Mouse (Mus musculus): ENCODE data around the gene Rhbdl1. TPM values are rescaled to one million over a fixed set of nuclear protein-coding genes. Genes with fewer than 3 reads are reported as not detected.

Rhbdl1 gene
- 0.25 and 0.48 TPM in 2 replicates for polyA plus RNA-seq (2015; fragmentation: Nextera tagmentation; extraction: Ambion mirVana)

- peaks cover 51% of the 10 kb centered on the region for H3K36me3 ChIP-seq (replicated peaks)
- WGBS (ENCODE audit: insufficient replicate concordance) = 6% methylated on average over 29 of the region's 29 CpGs
Measured at GRCm38 (mm10) chr17:25837076-25837410, at the start of gene Rhbdl1. Gene Rhbdl1, minus strand, starts transcription at chr17:25837295.

GRCm38 (mm10) chr17:25886806-25887205, 49.7 kb upstream of the Rhbdl1 start:
- Histone ChIP-seq H3K36me3 (replicated peaks) (peaks cover 28% of the 10 kb centered on the region; the same call in 1 of the 2 replicates), H3K9me3 (replicated peaks) (no peaks in the 10 kb centered on the region), H3K9ac (no peak overlapping the region), H3K4me3 (replicated peaks) (no peak overlapping the region), H3K27me3 (no peaks in the 10 kb centered on the region), H3K4me1 (replicated peaks) (peaks cover 28% of the 10 kb centered on the region), H3K4me2 (no peak overlapping the region), H3K27ac (replicated peaks) (no peak overlapping the region)
- ATAC-seq (ENCODE audit: insufficient read depth) = no peak

More at GRCm38 (mm10) chr17:25837076-25837410, at the start of gene Rhbdl1:
- Histone ChIP-seq H3K4me2 (peak within 1 kb of the TSS; percentile 75), H3K9me3 (replicated peaks) (no peaks in the 10 kb centered on the region), H3K4me3 (replicated peaks) (peak within 1 kb of the TSS; percentile 37), H3K27ac (replicated peaks) (no peak within 1 kb of the TSS), H3K27me3 (no peaks in the 10 kb centered on the region), H3K4me1 (replicated peaks) (peaks cover 81% of the 10 kb centered on the region), H3K9ac (peak within 1 kb of the TSS; percentile 30; the same call in 1 of the 2 replicates)
- ATAC-seq (ENCODE audit: insufficient read depth) = no peak

GRCm38 (mm10) chr17:25885636-25886035, 48.5 kb upstream of the Rhbdl1 start:
- no peaks in the 10 kb centered on the region for H3K9me3 ChIP-seq (replicated peaks)
- 51% methylated on average over 4 of the region's 4 CpGs for WGBS (ENCODE audit: insufficient replicate concordance)
- ATAC-seq (ENCODE audit: insufficient read depth) = no peak

GRCm38 (mm10) chr17:25883824-25884223, 46.7 kb upstream of the Rhbdl1 start:
- Histone ChIP-seq H3K4me2 (no peak overlapping the region), H3K27ac (replicated peaks) (no peak overlapping the region), H3K9ac (no peak overlapping the region), H3K36me3 (replicated peaks) (peaks cover 36% of the 10 kb centered on the region), H3K4me1 (replicated peaks) (peaks cover 51% of the 10 kb centered on the region), H3K9me3 (replicated peaks) (no peaks in the 10 kb centered on the region), H3K4me3 (replicated peaks) (no peak overlapping the region), H3K27me3 (no peaks in the 10 kb centered on the region)
- no peak for ATAC-seq (ENCODE audit: insufficient read depth)
- 82% methylated on average over 3 of the region's 3 CpGs for WGBS (ENCODE audit: insufficient replicate concordance)

More at GRCm38 (mm10) chr17:25885636-25886035, 48.5 kb upstream of the Rhbdl1 start:
- Histone ChIP-seq H3K27ac (replicated peaks) (no peak overlapping the region), H3K27me3 (no peaks in the 10 kb centered on the region), H3K4me1 (replicated peaks) (peaks cover 40% of the 10 kb centered on the region), H3K4me3 (replicated peaks) (no peak overlapping the region), H3K9ac (no peak overlapping the region), H3K4me2 (no peak overlapping the region), H3K36me3 (replicated peaks) (peaks cover 28% of the 10 kb centered on the region; the same call in 1 of the 2 replicates)

- peaks cover 37% of the 10 kb centered on the region for H3K36me3 ChIP-seq (replicated peaks)
- no peak for ATAC-seq (ENCODE audit: insufficient read depth)
Measured at GRCm38 (mm10) chr17:25883268-25883667, 46.2 kb upstream of the Rhbdl1 start.

GRCm38 (mm10) chr17:25882306-25882705, 45.2 kb upstream of the Rhbdl1 start:
- H3K36me3 ChIP-seq (replicated peaks) = peaks cover 38% of the 10 kb centered on the region
- no peak overlapping the region for H3K27ac ChIP-seq (replicated peaks)
- peaks cover 58% of the 10 kb centered on the region for H3K4me1 ChIP-seq (replicated peaks)
- H3K27me3 ChIP-seq = no peaks in the 10 kb centered on the region
- WGBS (ENCODE audit: insufficient replicate concordance) = 28% methylated on average over 5 of the region's 5 CpGs
- H3K4me3 ChIP-seq (replicated peaks) = no peak overlapping the region
- no peaks in the 10 kb centered on the region for H3K9me3 ChIP-seq (replicated peaks)
- 0 out of 2 replicates have a peak, but pooled peaks have one; percentile 14 for ATAC-seq (ENCODE audit: insufficient read depth)
- H3K9ac ChIP-seq = no peak overlapping the region
- no peak overlapping the region for H3K4me2 ChIP-seq

More at GRCm38 (mm10) chr17:25883268-25883667, 46.2 kb upstream of the Rhbdl1 start:
- WGBS (ENCODE audit: insufficient replicate concordance) = 87% methylated on average over 8 of the region's 8 CpGs
- no peak overlapping the region for H3K4me3 ChIP-seq (replicated peaks)
- H3K9ac ChIP-seq = no peak overlapping the region
- no peak overlapping the region for H3K4me2 ChIP-seq
- no peaks in the 10 kb centered on the region for H3K9me3 ChIP-seq (replicated peaks)
- H3K4me1 ChIP-seq (replicated peaks) = peaks cover 52% of the 10 kb centered on the region
- no peak overlapping the region for H3K27ac ChIP-seq (replicated peaks)
- no peaks in the 10 kb centered on the region for H3K27me3 ChIP-seq

- Histone ChIP-seq H3K27ac (replicated peaks) (no peak overlapping the region; the same call in 1 of the 2 replicates), H3K4me1 (replicated peaks) (peaks cover 60% of the 10 kb centered on the region), H3K36me3 (replicated peaks) (peaks cover 38% of the 10 kb centered on the region), H3K4me2 (no peak overlapping the region), H3K27me3 (no peaks in the 10 kb centered on the region), H3K9me3 (replicated peaks) (no peaks in the 10 kb centered on the region), H3K9ac (no peak overlapping the region), H3K4me3 (replicated peaks) (no peak overlapping the region)
- WGBS (ENCODE audit: insufficient replicate concordance) = 64% methylated on average over 4 of the region's 4 CpGs
- no peak for ATAC-seq (ENCODE audit: insufficient read depth)
Measured at GRCm38 (mm10) chr17:25881691-25882090, 44.6 kb upstream of the Rhbdl1 start.

- H3K27me3 ChIP-seq = no peaks in the 10 kb centered on the region
- no peak overlapping the region for H3K9ac ChIP-seq
- 35% methylated on average over 5 of the region's 5 CpGs for WGBS (ENCODE audit: insufficient replicate concordance)
- no peak overlapping the region for H3K4me2 ChIP-seq
- H3K4me3 ChIP-seq (replicated peaks) = no peak overlapping the region
- no peaks in the 10 kb centered on the region for H3K9me3 ChIP-seq (replicated peaks)
- H3K27ac ChIP-seq (replicated peaks) = peak overlapping the region; percentile 14; the same call in 1 of the 2 replicates
- H3K36me3 ChIP-seq (replicated peaks) = peaks cover 38% of the 10 kb centered on the region
- peaks cover 63% of the 10 kb centered on the region for H3K4me1 ChIP-seq (replicated peaks)
- ATAC-seq (ENCODE audit: insufficient read depth) = no peak
Measured at GRCm38 (mm10) chr17:25880913-25881641, 44.0 kb upstream of the Rhbdl1 start.

- Histone ChIP-seq H3K9me3 (replicated peaks) (no peaks in the 10 kb centered on the region), H3K36me3 (replicated peaks) (peaks cover 38% of the 10 kb centered on the region), H3K4me3 (replicated peaks) (no peak within 1 kb of the TSS), H3K4me1 (replicated peaks) (peaks cover 67% of the 10 kb centered on the region), H3K27me3 (no peaks in the 10 kb centered on the region), H3K9ac (no peak within 1 kb of the TSS), H3K4me2 (no peak within 1 kb of the TSS), H3K27ac (replicated peaks) (peak within 1 kb of the TSS; percentile 14; the same call in 1 of the 2 replicates)
- ATAC-seq (ENCODE audit: insufficient read depth) = peak; percentile 14; the same call in 1 of the 2 replicates
- WGBS (ENCODE audit: insufficient replicate concordance) = 55% methylated on average over 5 of the region's 5 CpGs
Measured at GRCm38 (mm10) chr17:25880196-25880910, 43.3 kb upstream of the Rhbdl1 start, which contains the start of gene Wfikkn1. Gene Wfikkn1, minus strand, starts transcription at chr17:25880858.

GRCm38 (mm10) chr17:25879750-25880149, 42.7 kb upstream of the Rhbdl1 start:
- Histone ChIP-seq H3K4me1 (replicated peaks) (peaks cover 66% of the 10 kb centered on the region), H3K4me2 (no peak overlapping the region), H3K9ac (no peak overlapping the region), H3K9me3 (replicated peaks) (no peaks in the 10 kb centered on the region), H3K4me3 (replicated peaks) (no peak overlapping the region), H3K27ac (replicated peaks) (no peak overlapping the region), H3K27me3 (no peaks in the 10 kb centered on the region), H3K36me3 (replicated peaks) (peaks cover 38% of the 10 kb centered on the region)
- ATAC-seq (ENCODE audit: insufficient read depth) = no peak
- WGBS (ENCODE audit: insufficient replicate concordance) = 80% methylated on average over 8 of the region's 8 CpGs

GRCm38 (mm10) chr17:25879261-25879660, 42.2 kb upstream of the Rhbdl1 start:
- Histone ChIP-seq H3K4me3 (replicated peaks) (no peak overlapping the region), H3K9ac (no peak overlapping the region), H3K36me3 (replicated peaks) (peaks cover 34% of the 10 kb centered on the region), H3K4me2 (no peak overlapping the region), H3K4me1 (replicated peaks) (peaks cover 71% of the 10 kb centered on the region), H3K27ac (replicated peaks) (no peak overlapping the region), H3K9me3 (replicated peaks) (no peaks in the 10 kb centered on the region), H3K27me3 (no peaks in the 10 kb centered on the region)
- no peak for ATAC-seq (ENCODE audit: insufficient read depth)
- WGBS (ENCODE audit: insufficient replicate concordance) = 68% methylated on average over 4 of the region's 4 CpGs

Measured in liver, embryonic 15.5 days (tissue).